Mouse (Mus musculus): ENCODE results near the gene 4930544D05Rik.
"Not testable (repeated sequence)": the region's sequence is repeated elsewhere in the genome, so short reads cannot be mapped to it uniquely, and the experiment has no call there.

Gene 4930544D05Rik

DNA sequence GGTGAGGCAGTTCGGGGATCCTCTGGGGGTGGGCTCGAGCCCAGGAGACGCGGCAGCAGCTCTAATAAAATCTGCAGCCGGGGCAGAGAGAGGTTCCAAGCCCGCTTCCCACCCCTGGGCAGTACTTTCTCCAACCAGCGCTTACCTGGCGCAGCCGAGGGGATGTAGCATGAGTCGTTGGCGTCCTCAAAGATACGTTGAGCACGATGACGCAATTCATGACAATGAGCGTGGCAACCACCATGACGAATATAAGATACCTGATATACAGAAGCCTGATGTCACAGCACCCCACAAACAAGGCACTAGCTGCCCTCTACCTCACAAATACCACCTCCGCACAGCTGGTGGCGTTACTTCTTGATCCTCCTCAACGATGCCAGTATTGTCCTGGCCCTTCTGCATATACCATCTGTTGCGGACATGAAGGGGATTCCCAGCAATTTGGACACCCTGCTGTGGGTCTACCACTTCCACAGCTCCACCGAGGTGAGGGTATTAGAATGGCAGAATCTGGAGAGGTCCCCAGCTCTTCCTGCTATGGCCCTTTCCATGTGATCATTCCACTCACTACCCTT, at the start of gene 4930544D05Rik:
TSS of gene 4930544D05Rik (plus strand) at position 333 of the 578 bp plus-strand sequence.
- no peak for DNase-seq (ENCODE audit: low spot score)

- DNase-seq (ENCODE audit: low spot score) = no peak
These were observed 49.1 kb upstream of the 4930544D05Rik start for GRCm38 (mm10) chr11:70566586-70566985.

- not testable (repeated sequence) for DNase-seq (ENCODE audit: low spot score)
These were observed 45.0 kb upstream of the 4930544D05Rik start for GRCm38 (mm10) chr11:70570614-70571013.

GRCm38 (mm10) chr11:70571641-70572040, 44.0 kb upstream of the 4930544D05Rik start:
- DNase-seq (ENCODE audit: low spot score) = no peak

GRCm38 (mm10) chr11:70572348-70572902, 43.2 kb upstream of the 4930544D05Rik start:
- no peak for DNase-seq (ENCODE audit: low spot score)

- no peak for DNase-seq (ENCODE audit: low spot score)
These were observed 41.8 kb upstream of the 4930544D05Rik start for GRCm38 (mm10) chr11:70573872-70574271.

- DNase-seq (ENCODE audit: low spot score) = no peak
These were observed 38.4 kb upstream of the 4930544D05Rik start for GRCm38 (mm10) chr11:70577201-70577600.

DNA sequence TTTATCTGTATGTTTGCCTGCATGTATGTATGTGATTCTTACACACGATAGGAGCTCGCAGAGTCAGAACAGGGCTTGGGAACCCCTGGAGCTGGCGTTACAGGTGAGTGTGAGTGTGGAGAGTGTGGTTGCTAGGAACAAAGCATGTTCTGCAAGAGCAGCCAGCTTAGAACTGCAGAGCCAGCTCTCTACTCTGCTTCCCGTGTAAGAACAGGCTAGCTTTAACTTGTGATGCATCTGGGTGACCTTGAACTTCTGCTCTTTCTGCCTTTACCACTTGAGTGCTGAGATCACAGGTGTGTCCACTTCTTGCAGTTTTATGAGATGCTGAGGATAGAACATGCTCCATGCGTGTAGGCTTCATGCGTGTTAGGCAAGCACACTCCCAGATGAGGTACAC, 36.7 kb upstream of the 4930544D05Rik start:
- no peak for DNase-seq (ENCODE audit: low spot score)

- DNase-seq (ENCODE audit: low spot score) = no peak
These were observed 35.8 kb upstream of the 4930544D05Rik start for GRCm38 (mm10) chr11:70579710-70580357.

DNA sequence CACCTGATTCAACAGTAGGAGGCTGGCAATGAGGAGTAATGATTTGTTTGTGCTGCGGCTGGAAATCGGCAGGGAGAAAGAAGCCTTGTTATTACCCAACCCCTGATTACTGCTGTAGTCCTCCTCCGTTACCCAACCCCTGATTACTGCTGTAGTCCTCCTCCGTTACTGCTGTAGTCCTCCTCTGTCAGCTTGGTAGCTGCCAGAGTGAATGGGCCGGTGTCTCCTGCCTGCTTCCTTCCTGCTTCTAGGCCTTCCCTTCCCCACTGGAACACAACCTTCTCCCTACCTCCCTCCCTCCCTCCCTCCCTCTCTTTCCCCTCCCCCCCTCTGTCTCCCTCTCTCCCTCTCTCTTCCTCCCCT, 35.3 kb upstream of the 4930544D05Rik start:
- DNase-seq (ENCODE audit: low spot score) = no peak

GRCm38 (mm10) chr11:70580921-70581320, 34.7 kb upstream of the 4930544D05Rik start:
- DNase-seq (ENCODE audit: low spot score) = no peak

DNA sequence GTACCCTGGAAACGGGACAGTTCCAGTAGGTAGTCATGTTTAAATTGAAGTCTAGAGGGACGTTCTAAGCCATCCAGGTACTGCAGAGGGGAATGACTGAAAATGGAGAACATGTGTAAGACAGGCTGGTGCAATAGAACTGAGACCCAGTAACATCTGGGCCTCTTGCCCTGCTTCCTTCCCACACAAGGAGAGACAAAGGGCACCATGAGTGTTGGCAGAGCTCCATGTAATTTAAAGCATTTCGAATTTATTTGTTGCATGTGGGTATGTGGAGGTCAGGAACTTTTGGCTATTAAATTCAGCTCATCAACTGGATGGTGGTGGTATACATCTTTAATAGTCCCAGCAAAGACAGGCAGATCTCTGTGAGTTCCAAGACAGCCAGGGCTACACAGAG, 33.5 kb upstream of the 4930544D05Rik start:
- no peak for DNase-seq (ENCODE audit: low spot score)

DNA sequence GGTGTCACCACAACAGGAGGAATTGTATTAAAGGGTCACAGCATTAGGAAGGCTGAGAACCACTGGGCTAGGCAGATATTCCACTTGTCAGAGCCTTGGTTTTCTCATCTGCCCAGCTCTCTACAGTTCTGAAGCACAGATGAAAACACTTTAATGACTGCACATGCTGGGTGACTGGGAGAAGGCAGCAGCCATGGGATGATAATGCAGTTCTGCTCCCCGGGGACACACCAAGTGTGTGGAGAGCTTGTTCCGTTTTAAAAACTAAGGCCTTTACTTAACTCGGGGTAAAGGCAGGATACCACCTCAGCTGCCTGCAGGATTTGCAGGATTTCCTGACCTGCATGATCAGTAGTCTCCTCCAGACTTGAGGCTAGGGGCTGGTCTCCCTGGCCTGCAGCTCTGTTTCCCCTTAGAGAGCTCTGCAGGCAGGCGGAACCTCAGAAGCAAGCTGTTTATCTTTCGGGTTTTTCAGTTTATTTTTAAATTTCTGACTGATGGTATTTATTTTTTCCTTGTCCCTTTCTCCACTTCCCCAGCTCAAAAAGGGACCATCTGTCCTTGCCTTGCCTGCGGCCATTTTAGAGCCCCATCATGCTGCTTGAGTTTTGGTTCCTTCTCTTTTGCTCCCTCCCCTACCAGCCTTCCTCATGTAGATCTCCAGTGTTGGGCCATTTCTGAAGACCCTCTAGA, 32.5 kb upstream of the 4930544D05Rik start:
- DNase-seq (ENCODE audit: low spot score) = no peak

- no peak for DNase-seq (ENCODE audit: low spot score)
These were observed 31.9 kb upstream of the 4930544D05Rik start for GRCm38 (mm10) chr11:70583775-70584174.

- DNase-seq (ENCODE audit: low spot score) = peak; percentile 69
These were observed 30.2 kb upstream of the 4930544D05Rik start for GRCm38 (mm10) chr11:70585457-70585856.

DNA sequence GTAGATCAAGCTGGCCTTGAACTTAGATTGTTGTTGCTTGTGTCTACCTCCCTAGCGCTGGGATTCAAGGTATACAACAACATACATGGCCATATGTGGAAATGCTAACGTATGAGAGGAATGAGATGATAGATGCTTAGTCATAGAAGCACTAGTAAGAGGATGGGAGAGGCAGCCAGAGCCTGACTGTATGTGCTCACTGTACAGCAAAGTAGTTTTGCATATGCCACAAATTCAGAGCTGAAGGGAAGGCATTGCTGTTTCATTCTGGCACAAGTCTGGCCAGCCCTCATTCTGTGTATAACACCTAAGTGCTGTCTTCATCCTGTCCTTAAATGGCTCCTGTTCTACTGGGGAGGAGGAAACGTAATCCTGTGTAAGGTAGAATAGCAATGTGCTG, 29.4 kb upstream of the 4930544D05Rik start:
- no peak for DNase-seq (ENCODE audit: low spot score)

GRCm38 (mm10) chr11:70586954-70587353, 28.7 kb upstream of the 4930544D05Rik start:
- DNase-seq (ENCODE audit: low spot score) = no peak

DNA sequence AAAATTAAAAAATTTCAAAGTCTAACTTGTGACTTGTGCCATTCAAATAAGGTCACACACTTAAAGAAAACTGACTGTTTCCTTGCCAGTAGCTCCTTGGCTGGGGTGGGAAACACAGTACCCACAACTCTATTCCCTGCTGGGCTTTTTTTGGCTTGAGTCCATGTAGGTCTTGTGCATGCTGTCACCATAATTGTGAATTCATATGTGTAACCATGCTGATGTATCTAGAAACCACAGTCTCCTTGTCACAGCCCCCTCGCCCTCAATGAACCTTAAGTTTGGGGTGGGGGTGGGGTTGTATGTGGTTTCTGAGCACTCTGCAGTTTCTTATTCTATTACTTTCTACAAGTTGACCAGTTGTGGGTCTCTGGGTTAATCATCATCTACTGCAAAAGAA, 23.9 kb upstream of the 4930544D05Rik start:
- DNase-seq (ENCODE audit: low spot score) = no peak

GRCm38 (mm10) chr11:70594253-70594989, 21.2 kb upstream of the 4930544D05Rik start:
- peak; percentile 64 for DNase-seq (ENCODE audit: low spot score)

- DNase-seq (ENCODE audit: low spot score) = peak; percentile 49
These were observed 20.0 kb upstream of the 4930544D05Rik start for GRCm38 (mm10) chr11:70595638-70596037.

DNA sequence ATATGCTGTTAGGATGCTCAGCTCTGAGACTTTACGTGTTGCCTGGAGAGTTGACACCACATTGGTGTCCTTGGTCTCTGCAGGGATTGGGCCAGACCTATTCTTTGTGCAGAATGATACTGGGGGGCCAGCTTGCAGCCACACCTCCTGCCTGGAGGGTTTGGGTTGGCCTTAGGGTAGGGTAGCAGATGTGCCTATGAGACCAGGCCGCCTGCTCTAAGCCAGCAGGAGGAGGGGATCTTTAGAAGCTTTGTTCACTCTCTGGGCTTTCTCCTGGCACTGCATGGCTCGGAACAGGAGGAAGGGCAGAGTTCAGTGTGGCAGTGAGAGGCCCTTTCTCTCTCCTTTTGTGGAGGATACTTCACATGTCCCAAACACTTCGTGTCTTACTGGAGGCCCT, 19.6 kb upstream of the 4930544D05Rik start:
- no peak for DNase-seq (ENCODE audit: low spot score)

DNA sequence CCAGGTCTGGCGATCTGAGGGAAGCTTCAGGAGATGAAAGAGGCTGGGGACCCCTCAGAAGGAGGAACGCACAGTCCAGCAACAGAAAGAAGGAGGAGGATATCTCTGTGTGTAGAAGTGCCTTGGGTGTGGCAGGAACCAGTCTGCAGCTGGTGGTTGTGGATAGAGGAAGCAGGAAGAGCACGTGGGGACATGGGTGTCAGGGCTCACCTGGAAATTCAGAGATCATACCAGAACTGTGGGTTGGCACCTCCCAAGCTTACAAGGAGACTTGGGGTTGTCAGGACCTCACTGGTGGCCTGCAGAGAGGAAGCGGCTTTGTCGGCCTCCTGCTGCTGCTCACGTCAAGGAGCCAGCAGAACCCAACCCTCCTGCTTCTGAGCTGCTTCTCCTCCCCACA, 18.3 kb upstream of the 4930544D05Rik start:
- DNase-seq (ENCODE audit: low spot score) = no peak
